In the genomic region with DNA sequence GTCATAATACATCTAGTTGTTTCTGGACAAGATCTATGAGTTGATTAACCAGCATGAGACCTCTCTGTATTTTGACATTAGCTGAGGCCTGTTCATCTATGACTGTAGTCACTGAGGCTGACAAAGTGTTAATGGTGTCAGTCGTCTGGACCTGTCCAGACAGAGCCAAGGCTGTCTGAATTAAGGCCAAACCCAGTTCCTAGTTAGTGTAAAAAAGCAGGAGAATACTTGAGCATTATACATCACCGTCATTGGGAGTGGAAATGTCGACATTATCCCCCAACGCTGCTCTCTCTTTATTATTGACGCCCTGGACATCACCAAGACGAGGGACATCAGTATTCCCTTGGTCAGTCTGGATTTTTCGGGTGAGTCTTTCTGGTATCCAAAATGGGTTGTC, we compare ENCODE assay signal across 13 mouse cellular contexts. TPM values are rescaled to one million over a fixed set of nuclear protein-coding genes. Genes with fewer than 3 reads are reported as not detected.
A peak's percentile ranks its signal among the peaks of the same experiment; 100 is the strongest.
DNase-seq lines count a peak whose midpoint lies in the region.
"Not testable (repeated sequence)": the region's sequence is repeated elsewhere in the genome, so short reads cannot be mapped to it uniquely, and the experiment has no call there.
"Had no signal": no experiment of that assay in that cellular context is flagged by ENCODE, and none has a peak within 500 bp of the region (broad histone marks: within the 10 kb centered on the region; RNA-seq: fewer than 3 reads in every experiment).

No protein-coding gene starts in this region.

- peak; percentile 23 for DNase-seq in cerebellum, adult 11-12 months
- DNase-seq in frontal cortex, postnatal 36 days (ENCODE audit: low spot score in 2 of 2): peak; percentile 2 to 6
- DNase-seq in heart, postnatal 25 days (ENCODE audit: low spot score): peak; percentile 13
- peak; percentile 8 for DNase-seq in layer of hippocampus, adult 9-10 months (ENCODE audit: low spot score)
- peak; percentile 11 to 16 for DNase-seq in left cerebral cortex, adult 9 months (ENCODE audit: low spot score in 2 of 2)
- peak; percentile 21 to 34 for DNase-seq in lung, postnatal 4 days
- DNase-seq in right cerebral cortex, postnatal 36 days (ENCODE audit: low spot score in 2 of 2): peak; percentile 3 to 6
- DNase-seq in urinary bladder, postnatal 25 days (ENCODE audit: low spot score): peak; percentile 12

- intact Hi-C loops in heart, postnatal 25 days (cut with DNase I): not testable (repeated sequence)

RNA-seq across cellular contexts. Expression of a gene that starts 9.0 kb away (rescaled TPM):
- not detected for total RNA-seq in heart, postnatal 25 days (2021)
- total RNA-seq: CH12.LX; forebrain, postnatal 0 days; granulocyte monocyte progenitor cell, adult 5-6 weeks; hematopoietic stem cell, adult 5-6 weeks; megakaryocyte progenitor cell, adult 5-6 weeks had no signal

RNA-seq across cellular contexts. Expression of a gene that starts 18.4 kb away (rescaled TPM):
- not detected for total RNA-seq in heart, postnatal 25 days (2021)
- total RNA-seq: CH12.LX; forebrain, postnatal 0 days; granulocyte monocyte progenitor cell, adult 5-6 weeks; hematopoietic stem cell, adult 5-6 weeks; megakaryocyte progenitor cell, adult 5-6 weeks had no signal

RNA-seq across cellular contexts. Expression of a gene that starts 34.3 kb away (rescaled TPM):
- total RNA-seq in heart, postnatal 25 days (2021): not detected
- total RNA-seq: forebrain, postnatal 0 days; granulocyte monocyte progenitor cell, adult 5-6 weeks; hematopoietic stem cell, adult 5-6 weeks; megakaryocyte progenitor cell, adult 5-6 weeks had no signal

Comparison
In these comparisons a context has a peak if more than half of its experiments do, and no peak if none do; other contexts are left out.
1. Peak in every context shown above with its lines: DNase-seq.